Mouse (Mus musculus) Patski (cell line): ENCODE data around the gene Kbtbd12. TPM values are rescaled to one million over a fixed set of nuclear protein-coding genes. Genes with fewer than 3 reads are reported as not detected.

Experiments
- ATAC-seq: fragments of 100-300 bp; one replicate; pipeline ENCODE4 v1.8.0; 2021
- CTCF ChIA-PET: fragments of 350-600 bp; sonication (Branson Sonifier 250); formaldehyde crosslinking; loops from one replicate; lab custom pipeline; 2022; ENCODE audit warnings: inconsistent platforms; lab: Charles Lee
- POLR2A ChIA-PET: fragments of 350-600 bp; sonication (Branson Sonifier 250); formaldehyde crosslinking; loops from one replicate; lab custom pipeline; 2022; ENCODE audit warnings: antibody characterized with exemption, inconsistent platforms; lab: Charles Lee
- DNase-seq: peaks from one replicate; pipeline ENCODE4 v3.0.0-alpha.2; 2011; ENCODE audit warnings: low read depth, low spot score
- H3K27me3 ChIP-seq: fragments of 371-371 bp; one replicate; pipeline ENCODE4 v1.5.1; 2021
- CTCF ChIP-seq: fragments of 100-300 bp; IDR thresholded peaks from one replicate; pipeline ENCODE4 v1.5.1; 2021
- in situ Hi-C: fragments of 300-500 bp; cut with MboI; formaldehyde crosslinking; loops from 3 replicates; pipeline ENCODE4 v1.11.1; 2018; ENCODE audit warnings: low pct_unique_long_range_greater_than_20kb, mixed read lengths
- polyA plus RNA-seq: library from polyadenylated mRNA; unstranded; gene quantifications from one replicate; pipeline ENCODE4 v1.2.3, GENCODE M21; 2021

The Kbtbd12 gene
- polyA plus RNA-seq, 1 experiment from 2014 or later = 0.53 TPM

DNA sequence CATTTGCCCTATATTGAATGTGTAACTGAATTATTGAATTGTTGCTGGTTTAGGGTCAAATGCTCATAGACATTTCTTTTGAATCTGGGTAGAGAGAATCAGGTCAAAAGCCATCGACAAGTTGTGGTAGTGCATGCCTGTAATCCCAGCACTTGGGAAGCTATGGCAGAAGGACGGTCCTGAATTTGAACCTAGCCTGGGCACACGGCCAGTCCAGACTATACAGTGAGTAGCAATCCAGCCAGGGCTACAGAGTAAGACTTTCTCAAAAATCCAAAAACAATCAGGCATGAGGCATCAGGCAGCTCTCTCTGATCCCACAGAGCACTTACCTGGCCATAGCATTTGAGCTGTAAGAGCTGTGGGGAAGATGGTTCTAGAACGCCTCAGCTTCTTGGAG lies 47.5 kb downstream of the Kbtbd12 start:
- CTCF ChIA-PET = interaction anchor here (0.9 to 2.2 kb wide), 6 partner anchors 22 to 266 kb away, joined by 3 to 8 read pairs (median 4); partner anchors contain the start of gene Abtb1
- no peak for ATAC-seq
- H3K27me3 ChIP-seq = no peaks in the 10 kb centered on the region
- TF ChIP-seq CTCF = no peak
- in situ Hi-C loops = no loop called here
- POLR2A ChIA-PET = no interaction called here
- DNase-seq = no peak

- CTCF ChIA-PET = interaction anchor here (1.4 to 1.8 kb wide), 2 partner anchors 17 to 238 kb away, joined by 4 to 6 read pairs; no protein-coding TSS in a partner anchor
- no peaks in the 10 kb centered on the region for H3K27me3 ChIP-seq
- TF ChIP-seq CTCF = peak; percentile 68
- POLR2A ChIA-PET = no interaction called here
- in situ Hi-C loops = loop anchor here (5.0 kb wide), 1 partner anchor 238 kb away; no protein-coding TSS in a partner anchor
- DNase-seq (no peak), ATAC-seq (no peak)
Observed at GRCm38 (mm10) chr6:88589517-88589916, 48.2 kb downstream of the Kbtbd12 start.

- POLR2A ChIA-PET = no interaction called here
- DNase-seq = no peak
- no peaks in the 10 kb centered on the region for H3K27me3 ChIP-seq
- CTCF ChIA-PET = interaction anchor here (1.4 to 1.8 kb wide), 2 partner anchors 18 to 239 kb away, joined by 4 to 6 read pairs; no protein-coding TSS in a partner anchor
- in situ Hi-C loops = loop anchor here (5.0 kb wide), 1 partner anchor 239 kb away; no protein-coding TSS in a partner anchor
- no peak for TF ChIP-seq CTCF
- no peak for ATAC-seq
Observed at GRCm38 (mm10) chr6:88588581-88589256, 49.0 kb downstream of the Kbtbd12 start.

GRCm38 (mm10) chr6:88587091-88587490 lies 50.7 kb downstream of the Kbtbd12 start:
- ChIA-PET CTCF (interaction anchor here (1.4 kb wide), 1 partner anchor 11 kb away, joined by 3 read pairs; no protein-coding TSS in a partner anchor), POLR2A (no interaction called here)
- in situ Hi-C loops = loop anchor here (5.0 kb wide), 1 partner anchor 240 kb away; no protein-coding TSS in a partner anchor
- TF ChIP-seq CTCF = no peak
- DNase-seq (peak; percentile 69), ATAC-seq (no peak)
- no peaks in the 10 kb centered on the region for H3K27me3 ChIP-seq

GRCm38 (mm10) chr6:88583950-88584349 lies 53.8 kb downstream of the Kbtbd12 start:
- TF ChIP-seq CTCF = no peak
- ChIA-PET CTCF (interaction anchor here (0.9 to 1.5 kb wide), 2 partner anchors 17 to 19 kb away, joined by 3 read pairs; no protein-coding TSS in a partner anchor), POLR2A (no interaction called here)
- H3K27me3 ChIP-seq = no peaks in the 10 kb centered on the region
- DNase-seq (no peak), ATAC-seq (no peak)
- in situ Hi-C loops = no loop called here

- no peaks in the 10 kb centered on the region for H3K27me3 ChIP-seq
- POLR2A ChIA-PET = no interaction called here
- no peak for TF ChIP-seq CTCF
- in situ Hi-C loops = no loop called here
- CTCF ChIA-PET = interaction anchor here (1.0 to 2.0 kb wide), 4 partner anchors 10 to 101 kb away, joined by 3 to 8 read pairs (median 5); no protein-coding TSS in a partner anchor
- DNase-seq = no peak
- no peak for ATAC-seq
Observed at GRCm38 (mm10) chr6:88576495-88576894, 61.3 kb downstream of the Kbtbd12 start.

DNA sequence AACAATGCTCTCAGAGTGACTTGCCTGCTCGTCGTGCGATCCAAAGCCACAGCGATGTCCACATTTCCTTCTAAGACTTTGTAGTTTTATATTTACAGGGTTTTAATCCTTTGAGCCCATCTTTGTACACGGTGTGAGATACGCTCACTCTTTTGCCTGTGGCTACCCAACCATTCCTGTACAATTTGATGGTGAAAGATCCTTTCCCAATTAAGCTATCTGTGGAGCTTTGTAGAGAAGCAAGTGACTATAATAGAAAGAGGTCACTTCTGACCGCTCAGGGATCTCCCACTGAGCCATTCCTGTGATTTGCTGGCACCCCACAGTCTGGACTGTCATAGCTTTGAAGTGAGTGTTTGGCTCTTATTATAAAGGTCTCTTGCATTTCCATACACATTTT lies 71.1 kb downstream of the Kbtbd12 start:
- CTCF ChIA-PET = interaction anchor here (0.7 to 2.8 kb wide), 5 partner anchors 9 to 265 kb away, joined by 3 to 18 read pairs (median 3); no protein-coding TSS in a partner anchor
- in situ Hi-C loops = no loop called here
- peak; percentile 26 for ATAC-seq

DNA sequence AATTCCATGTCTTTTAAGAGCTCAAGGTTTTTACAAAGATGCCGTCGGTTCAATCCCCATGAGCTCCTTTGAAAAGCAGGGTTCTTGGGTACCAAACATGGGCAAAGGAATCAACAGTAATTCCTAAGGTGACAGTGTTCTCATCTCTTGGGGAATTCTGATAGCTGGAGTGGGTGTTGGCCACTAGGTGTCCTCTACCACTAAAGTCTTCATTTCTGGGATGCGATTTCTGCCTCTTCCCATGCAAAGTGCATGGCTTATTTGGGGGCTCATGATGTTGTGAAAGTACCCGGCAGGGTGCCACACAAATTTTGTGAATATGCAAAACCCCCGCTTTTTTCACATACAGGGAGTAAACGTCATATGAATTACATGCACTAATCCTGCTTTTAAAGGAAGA lies 72.7 kb downstream of the Kbtbd12 start:
- H3K27me3 ChIP-seq = no peaks in the 10 kb centered on the region
- POLR2A ChIA-PET = no interaction called here
- no peak for ATAC-seq
- DNase-seq = no peak
- CTCF ChIA-PET = interaction anchor here (0.8 to 2.8 kb wide), 8 partner anchors 12 to 293 kb away, joined by 3 to 18 read pairs (median 4); no protein-coding TSS in a partner anchor
- in situ Hi-C loops = no loop called here
- peak; percentile 84 for TF ChIP-seq CTCF

More for the DNA sequence above, 71.1 kb downstream of the Kbtbd12 start:
- H3K27me3 ChIP-seq = no peaks in the 10 kb centered on the region
- POLR2A ChIA-PET = interaction anchor here (0.8 kb wide), 1 partner anchor 73 kb away, joined by 3 read pairs; no protein-coding TSS in a partner anchor
- DNase-seq = peak; percentile 62
- TF ChIP-seq CTCF = no peak

- DNase-seq (no peak), ATAC-seq (no peak)
- POLR2A ChIA-PET = no interaction called here
- CTCF ChIA-PET = interaction anchor here (1.2 to 1.4 kb wide), 2 partner anchors 266 to 296 kb away, joined by 3 read pairs; no protein-coding TSS in a partner anchor
- no peaks in the 10 kb centered on the region for H3K27me3 ChIP-seq
- in situ Hi-C loops = loop anchor here (5.0 kb wide), 1 partner anchor 297 kb away; no protein-coding TSS in a partner anchor
- no peak for TF ChIP-seq CTCF
Observed at GRCm38 (mm10) chr6:88560156-88560555, 77.6 kb downstream of the Kbtbd12 start.

DNA sequence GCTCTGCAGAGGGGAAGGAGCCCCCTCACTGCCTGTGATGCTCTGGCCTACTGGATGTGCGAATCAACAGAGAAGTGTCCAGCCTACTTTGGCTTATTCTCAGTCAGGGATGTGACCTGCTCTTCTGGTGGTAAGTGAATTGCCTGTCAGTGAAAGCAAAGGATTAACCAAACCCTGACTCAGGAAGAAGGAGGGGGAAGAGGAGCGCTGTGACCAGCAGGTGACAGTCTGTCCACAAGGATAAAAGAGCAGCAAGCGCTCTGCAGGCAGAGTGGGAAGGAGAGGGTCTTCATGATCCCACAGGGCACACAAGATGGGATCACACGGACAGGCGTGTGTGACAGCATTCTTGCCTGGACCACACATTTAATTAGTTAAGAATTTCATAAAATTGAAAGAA lies 78.1 kb downstream of the Kbtbd12 start:
- ChIA-PET CTCF (interaction anchor here (1.2 to 1.4 kb wide), 2 partner anchors 267 to 296 kb away, joined by 3 read pairs; no protein-coding TSS in a partner anchor), POLR2A (no interaction called here)
- ATAC-seq = no peak
- no peaks in the 10 kb centered on the region for H3K27me3 ChIP-seq
- no peak for DNase-seq
- in situ Hi-C loops = loop anchor here (5.0 kb wide), 1 partner anchor 298 kb away; no protein-coding TSS in a partner anchor
- TF ChIP-seq CTCF = peak; percentile 65
